Mouse (Mus musculus): ENCODE measurements around the gene Abcb6. TPM values are rescaled to one million over a fixed set of nuclear protein-coding genes. Genes with fewer than 3 reads are reported as not detected.

Gene Abcb6
- total and polyA plus RNA-seq, 2 experiments from 2014 or later, result 40.4 to 52.0 TPM

GRCm38 (mm10) chr1:75190577-75190976 is 10.4 kb upstream of the Abcb6 start:
- no peaks in the 10 kb centered on the region for H3K27me3 ChIP-seq (ENCODE audit: insufficient read depth, low read length)
- peaks cover 29% of the 10 kb centered on the region; the same call in 1 of the 2 replicates for H3K36me3 ChIP-seq (ENCODE audit: insufficient read depth, low read length)
- WGBS, result 79% methylated on average over 2 of the region's 2 CpGs
- no peaks in the 10 kb centered on the region for H3K9me3 ChIP-seq (ENCODE audit: low read length)
- TF ChIP-seq CTCF (IDR thresholded peaks at IDR 0.05; ENCODE audit: low read depth), result no peak
- no peak for DNase-seq (ENCODE audit: low spot score)
- H3K27ac ChIP-seq, result no peak overlapping the region
- no peak overlapping the region for H3K4me3 ChIP-seq (ENCODE audit: low read length)
- peak overlapping the region; percentile 99 for H3K4me2 ChIP-seq (ENCODE audit: low read depth, low read length)
- H3K4me1 ChIP-seq (ENCODE audit: insufficient read depth, low read length), result peaks cover 12% of the 10 kb centered on the region
- no peak for ATAC-seq
- peak overlapping the region; percentile 95; the same call in 1 of the 2 replicates for H3K9ac ChIP-seq (replicated peaks; ENCODE audit: low read length)

DNA sequence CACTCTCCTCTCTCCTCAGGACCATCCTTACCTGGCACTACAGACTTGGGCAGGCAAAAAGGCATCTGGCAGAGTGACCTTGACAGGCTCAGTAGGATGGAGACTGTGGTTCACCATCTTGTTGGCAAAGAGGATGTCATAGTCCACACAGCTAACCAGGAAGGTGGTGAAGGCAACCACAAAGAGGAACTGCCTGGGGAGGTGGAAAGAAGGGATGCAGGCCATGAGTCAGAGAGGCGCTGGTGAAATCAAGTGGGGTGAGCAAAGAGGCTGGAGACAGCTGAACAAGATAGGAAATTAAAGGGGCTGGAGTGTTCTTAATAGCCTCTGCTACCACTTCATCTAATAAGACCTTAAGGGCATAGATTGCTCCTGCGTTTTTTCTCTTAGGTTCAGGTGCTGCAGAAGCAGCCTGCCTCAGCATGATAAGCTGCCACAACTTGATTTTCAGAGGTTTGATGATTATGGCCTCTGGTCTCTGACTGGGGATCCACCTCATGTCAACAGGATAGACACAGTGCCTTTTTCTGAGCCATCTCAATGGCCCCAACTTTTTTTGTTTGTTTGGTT is 7.8 kb upstream of the Abcb6 start:
- DNase-seq (ENCODE audit: low spot score), result no peak
- Histone ChIP-seq H3K27me3 (ENCODE audit: insufficient read depth, low read length) (no peaks in the 10 kb centered on the region), H3K4me3 (ENCODE audit: low read length) (no peak overlapping the region), H3K4me2 (ENCODE audit: low read depth, low read length) (no peak overlapping the region), H3K4me1 (ENCODE audit: insufficient read depth, low read length) (peaks cover 12% of the 10 kb centered on the region), H3K36me3 (ENCODE audit: insufficient read depth, low read length) (peaks cover 47% of the 10 kb centered on the region; the same call in 1 of the 2 replicates), H3K9me3 (ENCODE audit: low read length) (no peaks in the 10 kb centered on the region), H3K9ac (replicated peaks; ENCODE audit: low read length) (no peak overlapping the region), H3K27ac (no peak overlapping the region)
- ATAC-seq, result no peak
- TF ChIP-seq CTCF (IDR thresholded peaks at IDR 0.05; ENCODE audit: low read depth), result no peak
- whole genome bisulfite sequencing, result 93% methylated on average over 2 of the region's 2 CpGs

DNA sequence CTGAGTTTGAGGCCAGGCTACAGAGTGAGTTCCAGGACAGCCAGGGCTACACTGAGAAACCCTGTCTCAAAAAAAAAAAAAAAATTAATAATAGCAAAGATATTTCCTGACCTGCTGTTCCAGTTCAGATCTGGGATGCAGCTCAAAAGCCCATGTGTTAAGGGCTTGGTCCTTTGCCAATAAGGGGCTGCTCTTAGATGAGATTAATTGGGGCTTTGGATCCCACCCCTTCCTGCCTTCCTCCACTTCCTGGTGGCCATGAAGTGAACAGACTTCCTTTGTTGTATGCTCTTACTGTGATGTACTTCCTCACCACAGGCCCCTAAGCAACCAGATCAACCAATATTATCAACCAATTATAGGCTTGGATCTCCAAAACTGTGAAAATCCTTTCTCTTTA is 6.9 kb upstream of the Abcb6 start:
- TF ChIP-seq CTCF (IDR thresholded peaks at IDR 0.05; ENCODE audit: low read depth), result no peak
- ATAC-seq, result no peak
- no peak overlapping the region for H3K4me3 ChIP-seq (ENCODE audit: low read length)
- no peak for DNase-seq (ENCODE audit: low spot score)
- H3K36me3 ChIP-seq (ENCODE audit: insufficient read depth, low read length), result peaks cover 55% of the 10 kb centered on the region; the same call in 1 of the 2 replicates
- H3K27ac ChIP-seq, result no peak overlapping the region
- H3K27me3 ChIP-seq (ENCODE audit: insufficient read depth, low read length), result no peaks in the 10 kb centered on the region
- H3K9me3 ChIP-seq (ENCODE audit: low read length), result no peaks in the 10 kb centered on the region
- H3K9ac ChIP-seq (replicated peaks; ENCODE audit: low read length), result no peak overlapping the region
- peaks cover 12% of the 10 kb centered on the region for H3K4me1 ChIP-seq (ENCODE audit: insufficient read depth, low read length)
- no peak overlapping the region for H3K4me2 ChIP-seq (ENCODE audit: low read depth, low read length)

DNA sequence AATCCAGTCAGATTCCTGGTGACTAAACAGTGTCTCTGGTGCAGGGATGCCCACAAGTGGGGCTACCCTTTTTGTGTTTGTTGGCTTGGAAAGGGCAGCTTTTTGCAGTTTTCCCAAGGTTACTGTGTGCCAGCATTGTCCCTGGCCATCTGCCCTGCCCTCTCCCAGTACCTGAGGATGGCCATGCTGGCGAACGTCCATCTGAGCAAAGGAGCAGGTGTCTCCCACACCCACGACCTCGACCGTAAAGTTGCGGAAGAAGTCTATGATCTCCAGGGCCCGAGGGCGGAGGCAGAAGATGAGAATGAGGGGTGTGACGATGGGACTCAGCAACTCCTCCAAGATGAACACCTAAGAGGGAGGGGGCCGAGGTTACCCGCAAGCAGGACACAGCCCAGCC is 5.3 kb upstream of the Abcb6 start:
- no peak overlapping the region for H3K27ac ChIP-seq
- H3K9ac ChIP-seq (replicated peaks; ENCODE audit: low read length), result no peak overlapping the region
- H3K4me2 ChIP-seq (ENCODE audit: low read depth, low read length), result no peak overlapping the region
- 92% methylated on average over 11 of the region's 11 CpGs for whole genome bisulfite sequencing
- H3K9me3 ChIP-seq (ENCODE audit: low read length), result no peaks in the 10 kb centered on the region
- no peaks in the 10 kb centered on the region for H3K27me3 ChIP-seq (ENCODE audit: insufficient read depth, low read length)
- H3K36me3 ChIP-seq (ENCODE audit: insufficient read depth, low read length), result peaks cover 58% of the 10 kb centered on the region; the same call in 1 of the 2 replicates
- no peak for ATAC-seq
- H3K4me1 ChIP-seq (ENCODE audit: insufficient read depth, low read length), result peaks cover 4% of the 10 kb centered on the region; the same call in 1 of the 2 replicates
- TF ChIP-seq CTCF (IDR thresholded peaks at IDR 0.05; ENCODE audit: low read depth), result no peak
- no peak for DNase-seq (ENCODE audit: low spot score)
- no peak overlapping the region for H3K4me3 ChIP-seq (ENCODE audit: low read length)

DNA sequence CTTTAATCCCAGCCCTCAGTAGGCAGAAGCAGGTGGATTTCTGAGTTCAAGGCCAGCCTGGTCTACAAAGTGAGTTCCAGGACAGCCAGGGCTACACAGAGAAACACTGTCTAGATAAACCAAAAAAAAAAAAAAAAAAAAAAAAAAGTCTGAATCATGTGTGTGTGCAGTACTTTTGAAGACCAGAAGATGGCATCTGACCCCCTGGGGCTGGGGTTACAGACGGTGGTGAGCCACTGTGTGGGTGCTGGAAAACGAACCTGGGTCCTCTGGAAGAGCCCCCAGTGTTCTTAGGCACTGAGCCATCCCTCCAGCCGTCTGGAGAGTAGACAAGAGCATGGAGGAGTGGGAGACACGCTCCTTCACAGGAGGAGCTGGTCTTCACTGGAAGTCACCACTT is 2.0 kb upstream of the Abcb6 start:
- no peak for DNase-seq (ENCODE audit: low spot score)
- H3K4me2 ChIP-seq (ENCODE audit: low read depth, low read length), result no peak overlapping the region
- ATAC-seq, result no peak
- 0 out of 2 replicates have a peak, but pooled peaks have one; percentile 37 for TF ChIP-seq CTCF (IDR thresholded peaks at IDR 0.05; ENCODE audit: low read depth)
- H3K36me3 ChIP-seq (ENCODE audit: insufficient read depth, low read length), result peaks cover 46% of the 10 kb centered on the region; the same call in 1 of the 2 replicates
- WGBS, result 73% methylated on average over 4 of the region's 4 CpGs
- H3K9me3 ChIP-seq (ENCODE audit: low read length), result no peaks in the 10 kb centered on the region
- H3K4me1 ChIP-seq (ENCODE audit: insufficient read depth, low read length), result peaks cover 10% of the 10 kb centered on the region
- H3K27me3 ChIP-seq (ENCODE audit: insufficient read depth, low read length), result no peaks in the 10 kb centered on the region
- no peak overlapping the region for H3K4me3 ChIP-seq (ENCODE audit: low read length)
- H3K27ac ChIP-seq, result no peak overlapping the region
- H3K9ac ChIP-seq (replicated peaks; ENCODE audit: low read length), result no peak overlapping the region

GRCm38 (mm10) chr1:75181377-75181870 is 1.2 kb upstream of the Abcb6 start:
- peaks cover 10% of the 10 kb centered on the region for H3K4me1 ChIP-seq (ENCODE audit: insufficient read depth, low read length)
- no peak overlapping the region for H3K9ac ChIP-seq (replicated peaks; ENCODE audit: low read length)
- DNase-seq (ENCODE audit: low spot score) (no peak), ATAC-seq (no peak)
- no peak for TF ChIP-seq CTCF (IDR thresholded peaks at IDR 0.05; ENCODE audit: low read depth)
- WGBS, result 81% methylated on average over 4 of the region's 4 CpGs
- H3K4me2 ChIP-seq (ENCODE audit: low read depth, low read length), result no peak overlapping the region
- H3K27me3 ChIP-seq (ENCODE audit: insufficient read depth, low read length), result no peaks in the 10 kb centered on the region
- H3K4me3 ChIP-seq (ENCODE audit: low read length), result no peak overlapping the region
- H3K9me3 ChIP-seq (ENCODE audit: low read length), result no peaks in the 10 kb centered on the region
- H3K36me3 ChIP-seq (ENCODE audit: insufficient read depth, low read length), result peaks cover 42% of the 10 kb centered on the region; the same call in 1 of the 2 replicates
- H3K27ac ChIP-seq, result no peak overlapping the region

- H3K9ac ChIP-seq (replicated peaks; ENCODE audit: low read length), result no peak overlapping the region
- TF ChIP-seq CTCF (IDR thresholded peaks at IDR 0.05; ENCODE audit: low read depth), result no peak
- DNase-seq (ENCODE audit: low spot score), result no peak
- ATAC-seq, result no peak
- H3K4me2 ChIP-seq (ENCODE audit: low read depth, low read length), result peak overlapping the region; percentile 93
- no peaks in the 10 kb centered on the region for H3K9me3 ChIP-seq (ENCODE audit: low read length)
- 40% methylated on average over 6 of the region's 7 CpGs for WGBS
- H3K4me3 ChIP-seq (ENCODE audit: low read length), result peak overlapping the region; percentile 50
- H3K27ac ChIP-seq, result no peak overlapping the region
- H3K4me1 ChIP-seq (ENCODE audit: insufficient read depth, low read length), result peaks cover 10% of the 10 kb centered on the region
- H3K36me3 ChIP-seq (ENCODE audit: insufficient read depth, low read length), result peaks cover 40% of the 10 kb centered on the region
- no peaks in the 10 kb centered on the region for H3K27me3 ChIP-seq (ENCODE audit: insufficient read depth, low read length)
These were observed 549 bp upstream of the Abcb6 start for GRCm38 (mm10) chr1:75180741-75181140.
